Mouse (Mus musculus): Measurements from ENCODE around the gene Ncor2. TPM values are rescaled to one million over a fixed set of nuclear protein-coding genes. Genes with fewer than 3 reads are reported as not detected.

The Ncor2 gene
- polyA plus RNA-seq, 1 experiment from 2014 or later, result 23.6 TPM

DNA sequence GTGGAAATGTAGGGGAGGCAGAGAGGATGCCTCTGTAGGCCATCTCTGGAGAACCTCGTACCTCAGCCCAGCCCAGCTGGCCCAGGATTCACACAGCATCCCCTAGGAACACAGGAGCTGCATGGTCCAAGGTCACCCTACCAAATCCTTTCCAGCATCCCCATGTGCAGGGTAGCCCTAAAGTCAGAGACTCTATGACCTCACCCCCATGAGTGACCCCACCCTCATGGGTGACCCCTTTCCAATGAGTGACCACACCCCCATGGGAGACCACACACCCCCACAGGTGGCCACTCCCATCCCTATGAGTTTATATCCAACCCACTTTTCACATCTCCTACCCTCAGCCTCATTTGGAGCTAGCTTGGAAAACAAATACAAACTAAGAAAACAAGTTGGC lies 51.1 kb downstream of the Ncor2 start:
- 95% methylated on average over 1 of the region's 1 CpGs for WGBS
- Histone ChIP-seq H3K27ac (replicated peaks; ENCODE audit: low read depth, low read length) (no peak overlapping the region), H3K9me3 (ENCODE audit: control insufficient read depth, low read length) (no peaks in the 10 kb centered on the region), H3K36me3 (ENCODE audit: control insufficient read depth, insufficient read depth, low read length) (no peaks in the 10 kb centered on the region), H3K4me1 (ENCODE audit: control insufficient read depth, insufficient read depth, low read length) (peaks cover 38% of the 10 kb centered on the region), H3K27me3 (ENCODE audit: control insufficient read depth, insufficient read depth, low read length) (no peaks in the 10 kb centered on the region), H3K9ac (ENCODE audit: low read length) (no peak overlapping the region), H3K4me2 (ENCODE audit: low read depth, severe bottlenecking) (no peak overlapping the region), H3K4me3 (ENCODE audit: low read depth, low read length) (no peak overlapping the region)
- no peak for DNase-seq (ENCODE audit: low spot score)
- ATAC-seq (ENCODE audit: insufficient number of reproducible peaks, low FRiP score, low TSS enrichment, low read depth), result no peak

- H3K9me3 ChIP-seq (ENCODE audit: control insufficient read depth, low read length), result no peaks in the 10 kb centered on the region
- WGBS, result 89% methylated on average over 4 of the region's 4 CpGs
- peaks cover 37% of the 10 kb centered on the region for H3K4me1 ChIP-seq (ENCODE audit: control insufficient read depth, insufficient read depth, low read length)
- no peak for ATAC-seq (ENCODE audit: insufficient number of reproducible peaks, low FRiP score, low TSS enrichment, low read depth)
- H3K9ac ChIP-seq (ENCODE audit: low read length), result no peak overlapping the region
- H3K27ac ChIP-seq (replicated peaks; ENCODE audit: low read depth, low read length), result no peak overlapping the region
- DNase-seq (ENCODE audit: low spot score), result no peak
- no peak overlapping the region for H3K4me3 ChIP-seq (ENCODE audit: low read depth, low read length)
- no peak overlapping the region for H3K4me2 ChIP-seq (ENCODE audit: low read depth, severe bottlenecking)
- no peaks in the 10 kb centered on the region for H3K27me3 ChIP-seq (ENCODE audit: control insufficient read depth, insufficient read depth, low read length)
- H3K36me3 ChIP-seq (ENCODE audit: control insufficient read depth, insufficient read depth, low read length), result no peaks in the 10 kb centered on the region
Observed at GRCm38 (mm10) chr5:125127426-125127825, 51.6 kb downstream of the Ncor2 start.

GRCm38 (mm10) chr5:125125966-125126464 lies 53.0 kb downstream of the Ncor2 start:
- Histone ChIP-seq H3K27ac (replicated peaks; ENCODE audit: low read depth, low read length) (no peak overlapping the region), H3K4me3 (ENCODE audit: low read depth, low read length) (no peak overlapping the region), H3K9me3 (ENCODE audit: control insufficient read depth, low read length) (no peaks in the 10 kb centered on the region), H3K36me3 (ENCODE audit: control insufficient read depth, insufficient read depth, low read length) (no peaks in the 10 kb centered on the region), H3K4me2 (ENCODE audit: low read depth, severe bottlenecking) (no peak overlapping the region), H3K4me1 (ENCODE audit: control insufficient read depth, insufficient read depth, low read length) (peaks cover 22% of the 10 kb centered on the region), H3K9ac (ENCODE audit: low read length) (no peak overlapping the region), H3K27me3 (ENCODE audit: control insufficient read depth, insufficient read depth, low read length) (no peaks in the 10 kb centered on the region)
- ATAC-seq (ENCODE audit: insufficient number of reproducible peaks, low FRiP score, low TSS enrichment, low read depth), result no peak
- no peak for DNase-seq (ENCODE audit: low spot score)
- 77% methylated on average over 4 of the region's 4 CpGs for WGBS

- ATAC-seq (ENCODE audit: insufficient number of reproducible peaks, low FRiP score, low TSS enrichment, low read depth), result no peak
Observed at GRCm38 (mm10) chr5:125125219-125125618, 53.8 kb downstream of the Ncor2 start.

DNA sequence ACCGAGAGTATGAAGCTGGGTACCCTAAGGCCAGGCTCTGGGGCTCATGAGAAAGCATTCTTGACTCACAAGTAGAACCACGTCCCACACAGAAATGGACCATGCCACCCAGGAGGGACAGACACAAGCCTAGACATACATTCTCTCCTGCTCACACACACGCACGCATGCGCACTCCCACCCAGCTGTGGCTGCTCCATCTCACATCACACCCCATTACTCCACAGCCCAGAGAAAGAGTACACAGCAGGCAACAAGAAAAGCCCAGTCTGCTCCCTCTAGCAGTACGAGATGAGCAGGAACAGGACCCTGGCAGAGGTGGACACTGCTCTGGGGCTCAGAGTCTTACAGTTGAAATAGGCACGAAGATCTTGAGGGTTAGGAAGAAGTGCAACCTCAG lies 55.0 kb downstream of the Ncor2 start:
- Histone ChIP-seq H3K4me1 (ENCODE audit: control insufficient read depth, insufficient read depth, low read length) (peaks cover 15% of the 10 kb centered on the region), H3K36me3 (ENCODE audit: control insufficient read depth, insufficient read depth, low read length) (peaks cover 4% of the 10 kb centered on the region), H3K27me3 (ENCODE audit: control insufficient read depth, insufficient read depth, low read length) (no peaks in the 10 kb centered on the region), H3K9ac (ENCODE audit: low read length) (no peak overlapping the region), H3K27ac (replicated peaks; ENCODE audit: low read depth, low read length) (no peak overlapping the region), H3K4me2 (ENCODE audit: low read depth, severe bottlenecking) (no peak overlapping the region), H3K9me3 (ENCODE audit: control insufficient read depth, low read length) (no peaks in the 10 kb centered on the region), H3K4me3 (ENCODE audit: low read depth, low read length) (no peak overlapping the region)
- WGBS, result 72% methylated on average over 7 of the region's 7 CpGs
- ATAC-seq (ENCODE audit: insufficient number of reproducible peaks, low FRiP score, low TSS enrichment, low read depth) (no peak), DNase-seq (ENCODE audit: low spot score) (no peak)

More at GRCm38 (mm10) chr5:125125219-125125618, 53.8 kb downstream of the Ncor2 start:
- DNase-seq (ENCODE audit: low spot score), result no peak
- Histone ChIP-seq H3K27ac (replicated peaks; ENCODE audit: low read depth, low read length) (no peak overlapping the region), H3K9me3 (ENCODE audit: control insufficient read depth, low read length) (no peaks in the 10 kb centered on the region), H3K9ac (ENCODE audit: low read length) (no peak overlapping the region), H3K4me1 (ENCODE audit: control insufficient read depth, insufficient read depth, low read length) (peaks cover 15% of the 10 kb centered on the region), H3K4me2 (ENCODE audit: low read depth, severe bottlenecking) (no peak overlapping the region), H3K27me3 (ENCODE audit: control insufficient read depth, insufficient read depth, low read length) (no peaks in the 10 kb centered on the region), H3K36me3 (ENCODE audit: control insufficient read depth, insufficient read depth, low read length) (no peaks in the 10 kb centered on the region), H3K4me3 (ENCODE audit: low read depth, low read length) (no peak overlapping the region)
- WGBS, result 83% methylated on average over 3 of the region's 3 CpGs

DNA sequence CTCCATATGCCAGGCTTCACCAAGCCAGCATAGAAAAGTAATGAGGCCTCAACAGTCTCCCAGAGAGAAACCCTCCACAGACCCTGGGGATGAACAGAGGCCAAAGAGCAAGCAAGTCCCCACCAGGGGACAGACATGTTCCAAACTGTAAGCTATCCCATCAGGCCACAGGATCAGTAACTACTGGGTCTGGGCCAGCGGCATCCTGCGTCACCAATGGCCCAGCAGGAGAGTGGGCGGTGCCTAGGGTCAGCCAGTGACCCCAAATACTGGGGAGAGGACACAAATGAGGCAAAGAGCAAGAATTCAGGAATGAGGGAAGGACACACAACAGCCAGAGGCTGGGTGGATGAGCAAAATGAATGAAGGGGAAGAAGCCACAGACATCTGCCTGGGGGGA lies 55.8 kb downstream of the Ncor2 start:
- Histone ChIP-seq H3K4me2 (ENCODE audit: low read depth, severe bottlenecking) (no peak overlapping the region), H3K9me3 (ENCODE audit: control insufficient read depth, low read length) (no peaks in the 10 kb centered on the region), H3K27me3 (ENCODE audit: control insufficient read depth, insufficient read depth, low read length) (no peaks in the 10 kb centered on the region), H3K36me3 (ENCODE audit: control insufficient read depth, insufficient read depth, low read length) (peaks cover 11% of the 10 kb centered on the region), H3K4me1 (ENCODE audit: control insufficient read depth, insufficient read depth, low read length) (peaks cover 12% of the 10 kb centered on the region; the same call in 1 of the 2 replicates), H3K9ac (ENCODE audit: low read length) (no peak overlapping the region), H3K27ac (replicated peaks; ENCODE audit: low read depth, low read length) (no peak overlapping the region), H3K4me3 (ENCODE audit: low read depth, low read length) (no peak overlapping the region)
- DNase-seq (ENCODE audit: low spot score), result no peak
- WGBS, result 60% methylated on average over 3 of the region's 3 CpGs
- no peak for ATAC-seq (ENCODE audit: insufficient number of reproducible peaks, low FRiP score, low TSS enrichment, low read depth)

DNA sequence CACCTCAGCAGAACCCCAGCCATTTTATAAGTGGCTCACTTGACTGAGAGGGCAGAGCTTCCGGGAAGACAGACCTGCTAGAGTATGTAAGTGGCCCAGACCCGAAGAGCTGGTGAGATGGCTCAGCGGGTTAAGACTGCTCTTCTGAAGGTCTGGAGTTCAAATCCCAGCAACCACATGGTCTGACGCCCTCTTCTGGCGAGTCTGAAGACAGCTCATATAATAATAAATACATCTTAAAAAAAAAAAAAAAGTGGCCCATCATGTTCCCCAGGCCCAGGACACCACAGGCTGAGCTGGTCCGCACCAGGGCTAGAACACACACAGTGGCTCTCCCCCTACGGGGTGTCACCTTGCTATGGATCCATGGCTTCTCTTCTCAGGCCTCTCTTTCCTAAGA lies 56.5 kb downstream of the Ncor2 start:
- Histone ChIP-seq H3K36me3 (ENCODE audit: control insufficient read depth, insufficient read depth, low read length) (peaks cover 12% of the 10 kb centered on the region), H3K4me3 (ENCODE audit: low read depth, low read length) (no peak overlapping the region), H3K27me3 (ENCODE audit: control insufficient read depth, insufficient read depth, low read length) (no peaks in the 10 kb centered on the region), H3K4me1 (ENCODE audit: control insufficient read depth, insufficient read depth, low read length) (peaks cover 9% of the 10 kb centered on the region; the same call in 1 of the 2 replicates), H3K9ac (ENCODE audit: low read length) (no peak overlapping the region), H3K9me3 (ENCODE audit: control insufficient read depth, low read length) (no peaks in the 10 kb centered on the region), H3K4me2 (ENCODE audit: low read depth, severe bottlenecking) (no peak overlapping the region), H3K27ac (replicated peaks; ENCODE audit: low read depth, low read length) (no peak overlapping the region)
- DNase-seq (ENCODE audit: low spot score) (no peak), ATAC-seq (ENCODE audit: insufficient number of reproducible peaks, low FRiP score, low TSS enrichment, low read depth) (no peak)
- 86% methylated on average over 7 of the region's 7 CpGs for WGBS

DNA sequence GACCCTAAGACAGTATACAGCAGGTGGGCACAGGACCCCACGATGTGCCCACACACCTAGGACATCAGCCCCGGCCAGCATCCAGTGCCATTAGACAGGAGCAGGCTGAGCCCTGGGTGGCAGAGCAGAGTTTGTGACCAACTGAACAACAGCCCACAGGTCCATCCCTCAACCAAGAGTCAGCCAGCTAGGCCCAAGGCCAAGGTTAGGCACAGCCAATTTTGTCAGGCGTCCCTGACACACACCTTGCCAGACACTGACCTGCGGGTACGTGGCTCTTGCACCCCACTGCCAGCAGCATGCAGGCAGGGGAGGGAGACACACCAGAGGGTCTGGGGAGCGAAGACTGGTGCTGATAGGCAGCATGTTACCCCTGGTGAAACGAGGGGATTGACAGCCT lies 57.0 kb downstream of the Ncor2 start:
- Histone ChIP-seq H3K27ac (replicated peaks; ENCODE audit: low read depth, low read length) (no peak overlapping the region), H3K36me3 (ENCODE audit: control insufficient read depth, insufficient read depth, low read length) (peaks cover 12% of the 10 kb centered on the region), H3K9me3 (ENCODE audit: control insufficient read depth, low read length) (no peaks in the 10 kb centered on the region), H3K9ac (ENCODE audit: low read length) (no peak overlapping the region), H3K4me2 (ENCODE audit: low read depth, severe bottlenecking) (no peak overlapping the region), H3K4me3 (ENCODE audit: low read depth, low read length) (no peak overlapping the region), H3K27me3 (ENCODE audit: control insufficient read depth, insufficient read depth, low read length) (no peaks in the 10 kb centered on the region), H3K4me1 (ENCODE audit: control insufficient read depth, insufficient read depth, low read length) (peaks cover 9% of the 10 kb centered on the region; the same call in 1 of the 2 replicates)
- ATAC-seq (ENCODE audit: insufficient number of reproducible peaks, low FRiP score, low TSS enrichment, low read depth), result no peak
- no peak for DNase-seq (ENCODE audit: low spot score)
- 89% methylated on average over 7 of the region's 7 CpGs for WGBS
